Comparison of ENCODE assay signal across 31 mouse cellular contexts in the genomic region with DNA sequence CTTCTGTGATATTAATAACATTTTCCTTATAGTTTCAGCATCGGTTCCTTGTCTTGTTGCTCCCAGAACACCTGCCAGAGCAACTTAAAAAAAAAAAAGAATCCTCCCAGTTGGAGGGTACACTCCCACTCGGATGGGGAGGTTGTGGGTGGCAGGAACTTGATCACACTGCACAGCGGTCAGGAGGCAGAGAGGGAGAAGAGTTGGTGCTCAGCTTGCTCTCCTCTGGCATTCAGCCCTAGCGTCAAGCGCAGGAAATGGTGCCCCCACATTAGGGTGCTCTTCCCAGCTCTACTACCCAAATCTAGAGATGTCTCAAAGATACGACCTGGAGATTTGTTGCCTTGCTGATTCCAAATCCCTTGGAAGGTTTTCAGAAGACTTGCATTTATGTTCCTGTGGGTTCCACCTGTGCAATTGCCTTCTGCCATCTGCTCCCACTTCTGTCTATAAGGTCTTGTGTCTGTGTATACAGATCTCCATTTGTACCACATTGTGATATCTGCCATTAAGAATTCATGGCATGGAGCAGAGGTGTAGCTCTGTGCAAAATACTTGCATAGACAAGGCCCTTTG. TPM values are rescaled to one million over a fixed set of nuclear protein-coding genes. Genes with fewer than 3 reads are reported as not detected.
DNase-seq lines count a peak whose midpoint lies in the region; ATAC-seq lines count a peak whose summit lies in the region.
"Had no signal": no experiment of that assay in that cellular context is flagged by ENCODE, and none has a peak within 500 bp of the region (broad histone marks: within the 10 kb centered on the region; RNA-seq: fewer than 3 reads in every experiment).

No protein-coding gene starts in this region.

- no peak for ATAC-seq in forebrain, embryonic 14.5 days
- ATAC-seq in forebrain, embryonic 12.5 days (ENCODE audit: low FRiP score), result no peak
- no peak for ATAC-seq in megakaryocyte, adult 5-6 weeks (ENCODE audit: poor library complexity, severe bottlenecking)
- no peak for ATAC-seq in inflammation-experienced regulatory T-cells, adult 6 months
- no peak for ATAC-seq in intestine, embryonic 16.5 days
- ATAC-seq: forebrain, postnatal 0 days; hindbrain, postnatal 0 days; intestine, postnatal 0 days; midbrain, embryonic 16.5 days had no signal

- DNase-seq in forebrain, embryonic 14.5 days (ENCODE audit: low spot score), result peak; percentile 26
- peak; percentile 57 for DNase-seq in cerebellum, adult 9-11 months
- peak; percentile 43 to 52 for DNase-seq in cerebellum, postnatal 36 days
- DNase-seq: adrenal gland, postnatal 36 days; B cell, adult 2 months; forebrain, postnatal 0 days; gastrocnemius, postnatal 14 days; heart, postnatal 36 days; kidney, postnatal 14 days; left cerebral cortex, postnatal 4 days; liver, embryonic 13.5 days; lung, adult 2 months; lung, postnatal 10 days; right cerebral cortex, postnatal 25 days had no signal

- peaks cover 26% of the 10 kb centered on the region for H3K4me1 ChIP-seq in forebrain, embryonic 14.5 days (ENCODE audit: control insufficient read depth, insufficient read depth, low read length)
- peaks cover 30% of the 10 kb centered on the region for H3K4me1 ChIP-seq in forebrain, embryonic 12.5 days
- peaks cover 81% of the 10 kb centered on the region for H3K4me1 ChIP-seq in megakaryocyte, embryonic 14.5 days
- H3K4me1 ChIP-seq in intestine, embryonic 16.5 days (ENCODE audit: control insufficient read depth, insufficient read depth, low read length), result peaks cover 23% of the 10 kb centered on the region

- no peak overlapping the region for H3K4me2 ChIP-seq in forebrain, embryonic 14.5 days (ENCODE audit: low read length)
- no peak overlapping the region for H3K4me2 ChIP-seq in forebrain, embryonic 12.5 days
- no peak overlapping the region for H3K4me2 ChIP-seq in intestine, embryonic 16.5 days (ENCODE audit: low read depth, low read length)
- H3K4me2 ChIP-seq: embryonic facial prominence, embryonic 13.5 days; heart, embryonic 11.5 days; hindbrain, embryonic 12.5 days; liver, embryonic 13.5 days; neural tube, embryonic 12.5 days; stomach, embryonic 15.5 days had no signal

- no peak overlapping the region for H3K4me3 ChIP-seq in forebrain, embryonic 14.5 days (ENCODE audit: low read depth, low read length)
- H3K4me3 ChIP-seq in forebrain, embryonic 12.5 days (replicated peaks), result no peak overlapping the region
- peak overlapping the region; percentile 53 for H3K4me3 ChIP-seq in megakaryocyte, embryonic 14.5 days (replicated peaks)
- no peak overlapping the region for H3K4me3 ChIP-seq in intestine, embryonic 16.5 days (ENCODE audit: low read length)
- H3K4me3 ChIP-seq: embryonic facial prominence, embryonic 13.5 days; forebrain, embryonic 10.5 days; hindbrain, embryonic 12.5 days; liver, embryonic 13.5 days; midbrain, embryonic 10.5 days; myocyte; neural tube, embryonic 12.5 days; stomach, embryonic 15.5 days had no signal

- H3K36me3 ChIP-seq in forebrain, embryonic 14.5 days (ENCODE audit: control insufficient read depth, insufficient read depth, low read length), result no peaks in the 10 kb centered on the region
- no peaks in the 10 kb centered on the region for H3K36me3 ChIP-seq in forebrain, embryonic 12.5 days (replicated peaks)
- H3K36me3 ChIP-seq in megakaryocyte, embryonic 14.5 days (replicated peaks; ENCODE audit: low read length), result peaks cover 18% of the 10 kb centered on the region
- no peaks in the 10 kb centered on the region for H3K36me3 ChIP-seq in intestine, embryonic 16.5 days (ENCODE audit: control insufficient read depth, insufficient read depth, low read length)
- H3K36me3 ChIP-seq: embryonic facial prominence, embryonic 13.5 days; hindbrain, embryonic 12.5 days; liver, embryonic 13.5 days; stomach, embryonic 15.5 days had no signal

- no peaks in the 10 kb centered on the region for H3K27me3 ChIP-seq in forebrain, embryonic 14.5 days (replicated peaks; ENCODE audit: control insufficient read depth, insufficient read depth, low read length)
- H3K27me3 ChIP-seq in forebrain, embryonic 12.5 days, result no peaks in the 10 kb centered on the region
- no peaks in the 10 kb centered on the region for H3K27me3 ChIP-seq in megakaryocyte, embryonic 14.5 days (replicated peaks)
- no peaks in the 10 kb centered on the region for H3K27me3 ChIP-seq in intestine, embryonic 16.5 days (replicated peaks; ENCODE audit: control insufficient read depth, insufficient read depth, low read length)
- H3K27me3 ChIP-seq: embryonic facial prominence, embryonic 13.5 days; hindbrain, embryonic 12.5 days; liver, embryonic 13.5 days; neural tube, embryonic 12.5 days; stomach, embryonic 15.5 days had no signal

- WGBS in forebrain, embryonic 14.5 days, result 85% methylated on average over 6 of the region's 6 CpGs
- 89% methylated on average over 6 of the region's 6 CpGs for WGBS in forebrain, embryonic 12.5 days
- 85% methylated on average over 6 of the region's 6 CpGs for WGBS in intestine, embryonic 16.5 days

- H3K9me3 ChIP-seq in forebrain, embryonic 14.5 days (replicated peaks; ENCODE audit: control insufficient read depth, low read length), result no peaks in the 10 kb centered on the region
- H3K9me3 ChIP-seq in forebrain, embryonic 12.5 days, result no peaks in the 10 kb centered on the region
- H3K9me3 ChIP-seq in megakaryocyte, embryonic 14.5 days, result no peaks in the 10 kb centered on the region
- H3K9me3 ChIP-seq in intestine, embryonic 16.5 days (ENCODE audit: control insufficient read depth, low read length), result no peaks in the 10 kb centered on the region
- H3K9me3 ChIP-seq: embryonic facial prominence, embryonic 13.5 days; forebrain, embryonic 10.5 days; hindbrain, embryonic 12.5 days; liver, embryonic 13.5 days; midbrain, embryonic 10.5 days; neural tube, embryonic 12.5 days; stomach, embryonic 15.5 days had no signal

- 0 out of 2 replicates have a peak overlapping the region, but pooled peaks have one; percentile 33 for H3K27ac ChIP-seq in forebrain, embryonic 14.5 days (ENCODE audit: low read depth, low read length)
- H3K27ac ChIP-seq in forebrain, embryonic 12.5 days, result no peak overlapping the region
- no peak overlapping the region for H3K27ac ChIP-seq in intestine, embryonic 16.5 days (ENCODE audit: low read length)
- H3K27ac ChIP-seq: embryonic facial prominence, embryonic 13.5 days; forebrain, embryonic 10.5 days; hindbrain, embryonic 12.5 days; hindbrain, postnatal 0 days; macrophage; midbrain, embryonic 10.5 days; neural tube, embryonic 12.5 days; stomach, embryonic 15.5 days had no signal

- H3K9ac ChIP-seq in forebrain, embryonic 14.5 days (ENCODE audit: low read length), result no peak overlapping the region
- no peak overlapping the region for H3K9ac ChIP-seq in forebrain, embryonic 12.5 days
- H3K9ac ChIP-seq in intestine, embryonic 16.5 days (ENCODE audit: low read depth, low read length), result no peak overlapping the region
- H3K9ac ChIP-seq: embryonic facial prominence, embryonic 13.5 days; forebrain, postnatal 0 days; hindbrain, embryonic 12.5 days; liver, embryonic 13.5 days; neural tube, embryonic 12.5 days; stomach, embryonic 15.5 days had no signal

RNA-seq across cellular contexts. Expression of gene Sort1, which starts 16.7 kb away (rescaled TPM):
- polyA plus RNA-seq in forebrain, embryonic 14.5 days (2014; fragmentation: Nextera tagmentation; extraction: Ambion mirVana), result 16.0 and 16.6 TPM in 2 replicates
- polyA plus RNA-seq in forebrain, embryonic 12.5 days (2016; fragmentation: Nextera tagmentation; extraction: Ambion mirVana), result 23.3 and 30.8 TPM in 2 replicates
- 11.0 and 16.3 TPM in 2 replicates for polyA plus RNA-seq in megakaryocyte, embryonic 14.5 days (2012; ENCODE audit: insufficient read depth, low replicate concordance)
- 80.7 and 83.8 TPM in 2 replicates for total RNA-seq in megakaryocyte, adult 5-6 weeks (2015)
- total RNA-seq in megakaryocyte, adult 5-6 weeks (2017), result 76.4 and 87.8 TPM in 2 replicates
- not detected for polyA plus RNA-seq in inflammation-experienced regulatory T-cells, adult 6 months (2017; shearing (Covaris generic))
- polyA plus RNA-seq in intestine, embryonic 16.5 days (2015; fragmentation: Nextera tagmentation; extraction: Ambion mirVana), result 3.7 and 4.3 TPM in 2 replicates

RNA-seq across cellular contexts. Expression of gene Psma5, which starts 43.8 kb away (rescaled TPM):
- 295 and 324 TPM in 2 replicates for polyA plus RNA-seq in forebrain, embryonic 14.5 days (2014; fragmentation: Nextera tagmentation; extraction: Ambion mirVana)
- polyA plus RNA-seq in forebrain, embryonic 12.5 days (2016; fragmentation: Nextera tagmentation; extraction: Ambion mirVana), result 229 and 241 TPM in 2 replicates
- 6.0 TPM in 1 of 2 replicates, not detected in the other for polyA plus RNA-seq in megakaryocyte, embryonic 14.5 days (2012; ENCODE audit: insufficient read depth, low replicate concordance)
- total RNA-seq in megakaryocyte, adult 5-6 weeks (2015), result 160 and 172 TPM in 2 replicates
- 146 and 158 TPM in 2 replicates for total RNA-seq in megakaryocyte, adult 5-6 weeks (2017)
- polyA plus RNA-seq in inflammation-experienced regulatory T-cells, adult 6 months (2017; shearing (Covaris generic)), result 100 to 1,000 TPM; 167 to 264 (median 193) TPM
- polyA plus RNA-seq in intestine, embryonic 16.5 days (2015; fragmentation: Nextera tagmentation; extraction: Ambion mirVana), result 249 and 278 TPM in 2 replicates

Comparison
In these comparisons a context has a peak if more than half of its experiments do, and no peak if none do; other contexts are left out.
1. RNA of gene Psma5, which starts 43.8 kb away (polyA plus RNA-seq): 295 to 324 TPM in forebrain, embryonic 14.5 days, 249 to 278 TPM in intestine, embryonic 16.5 days, 229 to 241 TPM in forebrain, embryonic 12.5 days and 167 to 264 TPM in inflammation-experienced regulatory T-cells, adult 6 months; 6.0 TPM in megakaryocyte, embryonic 14.5 days; every median in the first group is over 10 times any median in the second.
2. Peak in every context shown above with its lines, with median percentiles within 50 percentile points of each other: DNase-seq.